Mouse (Mus musculus) kidney, embryonic 16.5 days (tissue): ENCODE data around the gene Igsf11. TPM values are rescaled to one million over a fixed set of nuclear protein-coding genes. Genes with fewer than 3 reads are reported as not detected.

Source experiments
- ATAC-seq: fragments of 200-750 bp; cut with Nextera tagmentation; 2 replicates; pipeline ENCODE4 v1.8.0; 2017; ENCODE audit warnings: moderate TSS enrichment; ENCODE audit not compliant: low FRiP score, low TSS enrichment
- H3K27ac ChIP-seq: fragments of 300-500 bp; sonication (generic); 2 replicates; pipeline ENCODE4 v1.5.1; 2014; ENCODE audit warnings: low read length
- H3K27me3 ChIP-seq: fragments of 300-500 bp; sonication (generic); 2 replicates; pipeline ENCODE4 v1.6.1; 2014; ENCODE audit warnings: low read length, control low read depth, mixed read lengths; ENCODE audit not compliant: insufficient read depth
- H3K36me3 ChIP-seq: fragments of 300-500 bp; sonication (generic); 2 replicates; pipeline ENCODE4 v1.6.1; 2014; ENCODE audit warnings: low read length, control low read depth, mixed read lengths; ENCODE audit not compliant: insufficient read depth
- H3K4me1 ChIP-seq: fragments of 300-500 bp; sonication (generic); 2 replicates; pipeline ENCODE4 v1.6.1; 2014; ENCODE audit warnings: low read length, control low read depth, mixed read lengths; ENCODE audit not compliant: insufficient read depth
- H3K4me2 ChIP-seq: fragments of 300-500 bp; sonication (generic); replicated peaks from 2 replicates; pipeline ENCODE4 v1.6.1; 2014; ENCODE audit warnings: low read depth, low read length
- H3K4me3 ChIP-seq: fragments of 300-500 bp; sonication (generic); 2 replicates; pipeline ENCODE4 v1.5.1; 2014; ENCODE audit warnings: mild to moderate bottlenecking, low read length
- H3K9ac ChIP-seq: fragments of 300-500 bp; sonication (generic); replicated peaks from 2 replicates; pipeline ENCODE4 v1.6.1; 2014; ENCODE audit warnings: low read length
- H3K9me3 ChIP-seq: fragments of 300-500 bp; sonication (generic); 2 replicates; pipeline ENCODE4 v1.6.1; 2016; ENCODE audit warnings: low read length, control low read depth
- WGBS: fragments of 180-500 bp; shearing (Covaris S2); extraction: QIAGEN DNeasy Blood & Tissue Kit; methylation state at CpG from one replicate; pipeline ENCODE4 v1.1.7; 2014; 5-methylcytosine and 5-hydroxymethylcytosine counted together
- polyA plus RNA-seq: library from polyadenylated mRNA; unstranded; fragments of >200 nt; fragmentation: Nextera tagmentation; extraction: Ambion mirVana; gene quantifications from 2 replicates; pipeline ENCODE4 v1.2.1, GENCODE M21; 2015

Gene Igsf11
- polyA plus RNA-seq, 1 experiment from 2014 or later: 2.9 TPM

DNA sequence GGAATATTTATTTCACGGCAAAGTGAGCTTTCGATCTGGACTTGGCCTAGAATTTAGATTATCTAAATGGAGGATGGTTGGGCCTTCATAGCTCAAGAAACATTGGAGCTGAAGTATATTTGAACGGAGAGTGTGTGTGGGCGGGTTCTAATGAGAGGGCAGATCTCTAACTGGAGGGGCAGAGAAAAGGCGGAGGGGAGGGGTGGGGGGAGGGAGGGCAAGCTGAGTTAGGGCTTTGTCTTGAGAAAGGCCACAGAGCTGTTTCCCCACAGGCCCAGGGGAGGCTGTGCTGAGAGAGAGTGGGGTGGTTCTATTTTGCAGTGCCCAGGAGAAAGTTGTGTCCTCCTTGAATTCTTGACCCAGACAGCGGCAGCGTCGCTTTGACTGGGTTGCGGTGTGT, 11.7 kb downstream of the Igsf11 start:
- Histone ChIP-seq H3K4me2 (no peak overlapping the region), H3K9me3 (no peaks in the 10 kb centered on the region), H3K27me3 (peaks cover 33% of the 10 kb centered on the region), H3K9ac (no peak overlapping the region), H3K4me1 (no peaks in the 10 kb centered on the region), H3K36me3 (no peaks in the 10 kb centered on the region), H3K4me3 (no peak overlapping the region), H3K27ac (no peak overlapping the region)
- ATAC-seq: no peak
- WGBS: 81% methylated on average over 9 of the region's 9 CpGs

DNA sequence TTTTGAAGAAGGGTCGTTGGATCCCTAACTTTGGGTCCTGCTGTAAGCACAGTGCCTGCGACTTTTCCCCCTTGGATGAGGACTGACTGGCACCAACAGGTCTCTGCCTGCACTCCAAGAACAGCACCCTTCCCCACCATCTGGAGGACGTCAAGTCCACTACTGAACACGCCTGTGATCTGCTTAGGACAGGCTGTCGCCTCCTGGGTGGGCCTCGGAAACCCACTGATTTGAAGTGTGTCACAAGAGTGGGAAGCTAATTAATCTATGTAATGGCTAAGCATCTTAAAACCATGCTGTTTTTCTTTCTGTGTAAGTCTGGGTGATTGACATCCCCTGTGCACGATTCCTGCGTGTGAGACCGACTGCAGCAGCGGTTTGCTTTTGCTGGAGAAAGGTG, 13.4 kb downstream of the Igsf11 start:
- 59% methylated on average over 10 of the region's 10 CpGs for WGBS

DNA sequence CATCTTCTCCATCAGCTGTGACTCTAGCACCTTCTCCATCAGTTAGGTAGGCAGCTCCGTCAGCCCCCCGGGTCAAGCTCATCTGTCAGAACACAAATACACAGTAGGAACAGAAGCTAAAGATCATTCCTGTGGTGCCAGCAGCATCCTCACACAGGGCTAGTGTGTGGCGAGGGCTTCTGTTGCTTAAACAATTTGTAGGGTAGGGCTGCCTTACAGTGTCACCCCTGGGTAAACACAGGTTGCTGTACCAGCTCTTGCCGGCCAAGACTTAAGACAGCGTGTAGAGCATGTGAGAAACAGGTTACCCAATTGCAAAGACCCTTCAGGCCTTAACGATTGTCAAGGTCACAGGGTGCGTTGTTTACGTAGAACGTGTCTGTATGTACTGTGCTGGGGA, 15.8 kb downstream of the Igsf11 start:
- no peak for ATAC-seq

More for the DNA sequence above, 13.4 kb downstream of the Igsf11 start:
- Histone ChIP-seq H3K9ac (no peak overlapping the region), H3K4me2 (no peak overlapping the region), H3K4me3 (no peak overlapping the region), H3K4me1 (no peaks in the 10 kb centered on the region), H3K9me3 (no peaks in the 10 kb centered on the region), H3K27me3 (peaks cover 28% of the 10 kb centered on the region), H3K27ac (no peak overlapping the region), H3K36me3 (no peaks in the 10 kb centered on the region)
- ATAC-seq: no peak

DNA sequence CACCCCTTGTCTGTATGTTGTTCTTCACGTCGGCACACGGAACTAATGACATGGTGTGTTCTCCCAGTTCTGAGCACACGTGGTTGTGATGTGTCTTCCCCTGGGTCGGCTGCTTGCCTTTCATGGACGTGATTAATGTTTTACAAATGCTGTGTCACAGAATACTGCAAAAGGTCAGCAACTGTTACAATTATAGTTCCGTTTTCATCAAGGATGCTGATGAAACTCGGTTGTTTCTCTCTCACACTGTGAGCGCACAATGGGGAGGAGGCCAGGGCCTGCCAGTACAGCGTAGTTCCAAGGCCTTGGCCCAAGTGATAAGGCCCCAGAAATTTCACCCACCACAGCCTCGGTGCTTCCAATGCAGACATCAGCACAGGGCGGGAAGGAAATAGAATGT, 17.0 kb downstream of the Igsf11 start:
- ATAC-seq: no peak
- Histone ChIP-seq H3K9me3 (no peaks in the 10 kb centered on the region), H3K9ac (no peak overlapping the region), H3K36me3 (no peaks in the 10 kb centered on the region), H3K27me3 (peaks cover 8% of the 10 kb centered on the region), H3K4me1 (no peaks in the 10 kb centered on the region), H3K4me2 (no peak overlapping the region), H3K4me3 (no peak overlapping the region), H3K27ac (no peak overlapping the region)
- 58% methylated on average over 12 of the region's 12 CpGs for WGBS

More for the DNA sequence above, 15.8 kb downstream of the Igsf11 start:
- peaks cover 19% of the 10 kb centered on the region for H3K27me3 ChIP-seq
- H3K36me3 ChIP-seq: no peaks in the 10 kb centered on the region
- no peak overlapping the region for H3K27ac ChIP-seq
- no peak overlapping the region for H3K9ac ChIP-seq
- H3K4me3 ChIP-seq: no peak overlapping the region
- no peaks in the 10 kb centered on the region for H3K4me1 ChIP-seq
- 74% methylated on average over 9 of the region's 9 CpGs for WGBS
- H3K4me2 ChIP-seq: no peak overlapping the region
- no peaks in the 10 kb centered on the region for H3K9me3 ChIP-seq

DNA sequence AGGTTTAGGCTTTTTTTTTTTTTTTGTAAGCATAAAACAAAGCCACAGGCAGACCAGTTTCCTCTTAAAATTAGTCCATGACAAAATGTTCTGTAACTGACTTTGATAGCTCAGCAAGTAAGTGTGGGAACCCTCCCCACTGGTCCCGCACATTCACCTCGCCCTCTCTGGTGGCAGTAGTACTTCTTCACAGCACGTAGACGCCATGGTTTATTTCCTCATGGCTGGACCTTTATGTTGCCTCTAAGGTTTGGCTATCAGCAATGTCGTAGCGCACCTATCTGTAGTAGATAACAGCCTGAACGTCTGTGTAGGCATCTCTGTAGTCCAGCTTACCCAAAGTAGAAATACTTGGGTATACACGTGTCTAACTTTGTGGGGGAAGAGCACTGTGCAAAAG, 17.6 kb downstream of the Igsf11 start:
- Histone ChIP-seq H3K27ac (no peak overlapping the region), H3K9ac (no peak overlapping the region), H3K27me3 (peaks cover 4% of the 10 kb centered on the region), H3K4me3 (no peak overlapping the region), H3K4me2 (no peak overlapping the region), H3K4me1 (no peaks in the 10 kb centered on the region), H3K36me3 (no peaks in the 10 kb centered on the region), H3K9me3 (no peaks in the 10 kb centered on the region)
- no peak for ATAC-seq
- WGBS: 83% methylated on average over 8 of the region's 8 CpGs

DNA sequence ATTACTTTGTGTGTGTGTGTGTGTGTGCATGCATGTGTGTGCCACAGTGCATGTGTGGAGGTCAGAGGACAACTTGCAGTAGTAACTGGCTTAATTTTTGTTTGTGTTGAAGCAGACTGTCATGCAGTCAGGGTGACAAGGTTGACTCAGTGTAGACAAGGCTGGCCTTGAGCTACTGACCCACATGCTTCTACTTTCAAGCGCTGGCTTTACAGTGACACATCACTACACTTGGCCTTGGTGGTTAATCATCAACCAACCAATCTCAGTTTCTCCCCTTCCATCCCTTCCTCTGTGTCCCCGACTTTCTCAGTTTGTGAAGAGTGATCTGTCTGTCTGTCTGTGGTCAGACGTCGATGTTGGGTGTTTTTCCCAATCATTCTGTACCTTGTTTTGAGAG, 23.0 kb downstream of the Igsf11 start:
- peak; percentile 50; the same call in 1 of the 2 replicates for ATAC-seq

DNA sequence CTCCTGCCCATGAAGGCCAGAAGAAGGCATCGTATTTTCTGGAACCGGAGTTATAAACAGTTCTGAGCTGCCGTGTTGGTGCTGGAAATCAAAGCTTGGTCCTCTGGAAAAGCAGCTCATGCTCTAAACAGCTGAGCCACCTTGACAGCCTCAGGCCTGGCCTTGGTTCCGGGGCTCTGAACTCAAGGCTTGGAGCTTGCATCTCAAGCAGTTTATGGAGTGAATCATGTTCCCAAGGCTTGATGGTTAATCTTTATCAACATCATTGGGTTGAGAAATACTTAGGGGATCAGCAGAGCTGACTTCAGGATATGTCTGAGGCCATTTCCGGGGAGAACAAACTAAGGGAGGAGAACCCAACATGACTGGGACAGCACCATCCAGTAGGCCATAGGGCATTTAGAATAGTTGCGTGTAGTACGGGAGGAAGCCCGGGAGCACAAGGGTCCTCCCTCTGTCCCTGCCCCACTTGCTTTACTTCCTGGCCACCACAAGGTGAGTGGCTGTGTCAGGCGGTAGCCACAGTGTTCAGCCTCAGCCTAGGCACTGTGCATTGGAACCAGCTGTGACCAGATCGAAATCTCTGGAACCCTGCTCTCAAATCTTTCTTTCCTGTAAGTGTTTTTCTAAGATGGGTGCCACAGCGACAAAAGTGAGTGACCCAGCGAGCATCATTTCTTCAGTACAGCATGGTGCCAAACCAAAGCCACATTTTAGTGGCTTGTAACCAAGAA, 23.7 kb downstream of the Igsf11 start:
- Histone ChIP-seq H3K4me2 (no peak overlapping the region), H3K27ac (peak overlapping the region; percentile 54), H3K9ac (no peak overlapping the region), H3K4me3 (no peak overlapping the region), H3K4me1 (0 out of 2 replicates have a peak, but pooled peaks cover 8% of the 10 kb centered on the region), H3K27me3 (no peaks in the 10 kb centered on the region), H3K9me3 (no peaks in the 10 kb centered on the region), H3K36me3 (no peaks in the 10 kb centered on the region)
- 78% methylated on average over 12 of the region's 12 CpGs for WGBS
- peak; percentile 80 for ATAC-seq

More for the DNA sequence above, 23.0 kb downstream of the Igsf11 start:
- Histone ChIP-seq H3K27me3 (no peaks in the 10 kb centered on the region), H3K4me1 (0 out of 2 replicates have a peak, but pooled peaks cover 8% of the 10 kb centered on the region), H3K4me2 (no peak overlapping the region), H3K9ac (no peak overlapping the region), H3K36me3 (no peaks in the 10 kb centered on the region), H3K9me3 (no peaks in the 10 kb centered on the region), H3K4me3 (no peak overlapping the region), H3K27ac (peak overlapping the region; percentile 54; the same call in 1 of the 2 replicates)
- 83% methylated on average over 4 of the region's 4 CpGs for WGBS

DNA sequence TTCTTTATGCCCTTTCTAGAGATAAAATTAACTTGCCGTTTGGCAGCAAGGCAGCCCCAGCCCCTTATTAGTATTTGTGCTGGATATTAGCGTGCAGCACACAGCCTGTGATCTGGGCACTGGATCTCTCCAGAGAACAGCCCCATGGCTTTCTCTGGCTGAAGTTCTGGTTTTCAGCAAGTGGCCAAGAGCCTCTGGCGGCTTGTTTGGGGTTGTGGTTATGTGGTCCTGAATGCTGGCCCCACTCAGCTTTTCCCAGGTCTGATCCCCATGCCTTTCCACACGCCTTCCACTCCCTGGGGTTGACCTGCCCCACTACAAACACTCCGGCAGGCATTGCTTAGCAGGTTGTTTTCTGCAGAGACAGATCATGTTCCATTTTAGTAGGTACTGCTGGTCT, 24.4 kb downstream of the Igsf11 start:
- H3K4me2 ChIP-seq: no peak overlapping the region
- no peak overlapping the region for H3K9ac ChIP-seq
- 80% methylated on average over 5 of the region's 5 CpGs for WGBS
- H3K4me3 ChIP-seq: no peak overlapping the region
- H3K27me3 ChIP-seq: no peaks in the 10 kb centered on the region
- H3K9me3 ChIP-seq: no peaks in the 10 kb centered on the region
- ATAC-seq: no peak
- H3K36me3 ChIP-seq: no peaks in the 10 kb centered on the region
- 0 out of 2 replicates have a peak, but pooled peaks cover 8% of the 10 kb centered on the region for H3K4me1 ChIP-seq
- no peak overlapping the region for H3K27ac ChIP-seq

DNA sequence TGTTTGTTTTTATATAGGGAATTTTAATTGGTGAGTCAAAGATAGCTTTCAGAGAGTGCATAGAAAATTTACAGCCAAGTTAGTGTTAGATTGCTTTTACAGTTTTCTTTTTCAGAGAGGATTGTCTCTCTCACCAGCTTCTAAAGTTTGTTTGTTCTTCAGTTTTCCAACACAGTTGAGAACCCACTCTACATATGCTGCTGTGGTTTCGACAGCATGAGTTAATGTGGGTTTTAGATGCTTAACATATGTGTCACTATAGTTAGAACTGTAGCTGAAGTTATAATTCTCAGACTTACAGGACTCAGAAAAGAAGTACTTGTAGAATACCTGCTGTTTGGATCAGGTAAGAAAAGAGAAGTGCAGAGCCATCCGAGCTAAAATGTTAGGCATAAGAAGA, 25.6 kb downstream of the Igsf11 start:
- Histone ChIP-seq H3K4me1 (0 out of 2 replicates have a peak, but pooled peaks cover 8% of the 10 kb centered on the region), H3K9ac (no peak overlapping the region), H3K27ac (no peak overlapping the region), H3K9me3 (no peaks in the 10 kb centered on the region), H3K27me3 (no peaks in the 10 kb centered on the region), H3K4me2 (no peak overlapping the region), H3K4me3 (no peak overlapping the region), H3K36me3 (no peaks in the 10 kb centered on the region)
- 89% methylated on average over 2 of the region's 2 CpGs for WGBS
- ATAC-seq: no peak

DNA sequence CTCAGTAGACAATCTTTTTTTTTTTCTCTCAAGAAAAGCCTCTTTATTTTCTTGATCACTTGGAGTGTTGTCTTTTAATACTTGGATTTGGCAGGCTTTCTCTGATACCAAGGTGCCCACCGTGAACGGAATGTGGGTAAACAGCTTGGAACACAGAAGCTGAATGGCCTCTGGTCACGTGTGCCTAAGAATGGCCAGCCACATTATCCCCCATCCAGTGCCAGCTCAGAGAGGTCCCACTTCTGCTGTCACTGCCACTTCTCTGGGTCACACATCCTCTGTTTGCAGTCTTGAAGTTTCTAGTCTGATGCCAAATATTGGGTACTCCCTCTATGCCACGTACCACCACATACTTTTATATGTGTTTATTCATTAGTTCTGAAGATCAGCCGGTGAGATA, 28.0 kb downstream of the Igsf11 start:
- no peak overlapping the region for H3K4me2 ChIP-seq
- H3K27me3 ChIP-seq: no peaks in the 10 kb centered on the region
- 87% methylated on average over 5 of the region's 5 CpGs for WGBS
- no peaks in the 10 kb centered on the region for H3K36me3 ChIP-seq
- H3K27ac ChIP-seq: no peak overlapping the region
- H3K4me3 ChIP-seq: no peak overlapping the region
- 0 out of 2 replicates have a peak, but pooled peaks cover 8% of the 10 kb centered on the region for H3K4me1 ChIP-seq
- H3K9me3 ChIP-seq: no peaks in the 10 kb centered on the region
- H3K9ac ChIP-seq: no peak overlapping the region
- ATAC-seq: no peak
